Mouse (Mus musculus) lung, postnatal 0 days (tissue): ENCODE results near the gene Popdc2. TPM values are rescaled to one million over a fixed set of nuclear protein-coding genes. Genes with fewer than 3 reads are reported as not detected.
A peak's percentile ranks its signal among the peaks of the same experiment; 100 is the strongest.

Source experiments
- ATAC-seq: fragments of 200-750 bp; cut with Nextera tagmentation; 2 replicates; pipeline ENCODE4 v1.8.0; 2017; ENCODE audit warnings: moderate library complexity
- DNase-seq: peaks from one replicate; pipeline ENCODE4 v3.0.0-alpha.2; 2016; ENCODE audit warnings: low spot score
- H3K27ac ChIP-seq: fragments of 300-500 bp; sonication (generic); 2 replicates; pipeline ENCODE4 v1.5.1; 2014; ENCODE audit warnings: antibody characterized with exemption, mild to moderate bottlenecking, low read length, mixed read lengths
- H3K27me3 ChIP-seq: fragments of 300-500 bp; sonication (generic); replicated peaks from 2 replicates; pipeline ENCODE4 v1.6.1; 2014; ENCODE audit warnings: low read length, mixed read lengths; ENCODE audit not compliant: insufficient read depth
- H3K36me3 ChIP-seq: fragments of 300-500 bp; sonication (generic); 2 replicates; pipeline ENCODE4 v1.6.1; 2014; ENCODE audit warnings: low read length, mixed read lengths; ENCODE audit not compliant: insufficient read depth
- H3K4me1 ChIP-seq: fragments of 300-500 bp; sonication (generic); 2 replicates; pipeline ENCODE4 v1.6.1; 2014; ENCODE audit warnings: antibody characterized with exemption, low read depth, low read length, mixed read lengths; ENCODE audit not compliant: insufficient read depth
- H3K4me2 ChIP-seq: fragments of 300-500 bp; sonication (generic); replicated peaks from 2 replicates; pipeline ENCODE4 v1.6.1; 2014; ENCODE audit warnings: low read depth, mild to moderate bottlenecking, low read length, moderate library complexity, mixed read lengths
- H3K4me3 ChIP-seq: fragments of 300-500 bp; sonication (generic); 2 replicates; pipeline ENCODE4 v1.5.1; 2014; ENCODE audit warnings: low read depth, low read length
- H3K9ac ChIP-seq: fragments of 300-500 bp; sonication (generic); replicated peaks from 2 replicates; pipeline ENCODE4 v1.6.1; 2014; ENCODE audit warnings: low read depth, mild to moderate bottlenecking
- H3K9me3 ChIP-seq: fragments of 300-500 bp; sonication (generic); 2 replicates; pipeline ENCODE4 v1.6.1; 2016; ENCODE audit warnings: low read length, mixed read lengths
- CTCF ChIP-seq: IDR thresholded peaks from 2 replicates; pipeline ENCODE4 v1.5.1; 2016; ENCODE audit warnings: antibody characterized with exemption, mild to moderate bottlenecking
- EP300 ChIP-seq: IDR thresholded peaks from 2 replicates; pipeline ENCODE4 v1.6.1; 2016; ENCODE audit warnings: antibody characterized with exemption, mild to moderate bottlenecking, control low read depth
- WGBS: fragments of 180-500 bp; shearing (Covaris S2); extraction: QIAGEN DNeasy Blood & Tissue Kit; methylation state at CpG from one replicate; pipeline ENCODE4 v1.1.7; 2014; 5-methylcytosine and 5-hydroxymethylcytosine counted together
- polyA plus RNA-seq: library from polyadenylated mRNA; unstranded; fragments of >200 nt; fragmentation: Nextera tagmentation; extraction: Ambion mirVana; gene quantifications from 2 replicates; pipeline ENCODE4 v1.2.1, GENCODE M21; 2015

The Popdc2 gene
- polyA plus RNA-seq, 1 experiment from 2014 or later = 6.5 TPM

GRCm38 (mm10) chr16:38399076-38399475 lies 37.1 kb downstream of the Popdc2 start:
- Histone ChIP-seq H3K36me3 (no peaks in the 10 kb centered on the region), H3K27ac (peak overlapping the region; percentile 66), H3K27me3 (no peaks in the 10 kb centered on the region), H3K4me2 (0 out of 2 replicates have a peak overlapping the region, but pooled peaks have one; percentile 54), H3K4me3 (no peak overlapping the region), H3K9ac (no peak overlapping the region), H3K9me3 (no peaks in the 10 kb centered on the region), H3K4me1 (peaks cover 7% of the 10 kb centered on the region; the same call in 1 of the 2 replicates)
- DNase-seq (no peak), ATAC-seq (peak; percentile 3; the same call in 1 of the 2 replicates)
- 64% methylated on average over 3 of the region's 3 CpGs for WGBS
- no peak for TF ChIP-seq CTCF
- no peak for TF ChIP-seq EP300

- H3K4me2 ChIP-seq = peak overlapping the region; percentile 54
- no peak for TF ChIP-seq CTCF
- peak; percentile 43; the same call in 1 of the 2 replicates for TF ChIP-seq EP300
- DNase-seq (peak; percentile 84), ATAC-seq (peak; percentile 81)
- H3K4me3 ChIP-seq = peak overlapping the region; percentile 10; the same call in 1 of the 2 replicates
- peak overlapping the region; percentile 66 for H3K27ac ChIP-seq
- WGBS = 13% methylated on average over 17 of the region's 17 CpGs
- H3K9me3 ChIP-seq = no peaks in the 10 kb centered on the region
- peak overlapping the region; percentile 36; the same call in 1 of the 2 replicates for H3K9ac ChIP-seq
- H3K36me3 ChIP-seq = no peaks in the 10 kb centered on the region
- H3K27me3 ChIP-seq = no peaks in the 10 kb centered on the region
- peaks cover 7% of the 10 kb centered on the region; the same call in 1 of the 2 replicates for H3K4me1 ChIP-seq
These were observed 37.7 kb downstream of the Popdc2 start for GRCm38 (mm10) chr16:38399531-38400231.

GRCm38 (mm10) chr16:38400311-38400960 lies 38.4 kb downstream of the Popdc2 start:
- peaks cover 7% of the 10 kb centered on the region; the same call in 1 of the 2 replicates for H3K4me1 ChIP-seq
- no peaks in the 10 kb centered on the region for H3K27me3 ChIP-seq
- no peak for ATAC-seq
- H3K4me2 ChIP-seq = peak overlapping the region; percentile 54
- peak overlapping the region; percentile 36; the same call in 1 of the 2 replicates for H3K9ac ChIP-seq
- TF ChIP-seq CTCF (no peak), EP300 (no peak)
- DNase-seq = no peak
- WGBS = 70% methylated on average over 9 of the region's 9 CpGs
- H3K4me3 ChIP-seq = peak overlapping the region; percentile 10; the same call in 1 of the 2 replicates
- H3K9me3 ChIP-seq = no peaks in the 10 kb centered on the region
- H3K36me3 ChIP-seq = no peaks in the 10 kb centered on the region
- no peak overlapping the region for H3K27ac ChIP-seq

- no peaks in the 10 kb centered on the region for H3K36me3 ChIP-seq
- WGBS = 86% methylated on average over 5 of the region's 6 CpGs
- no peaks in the 10 kb centered on the region for H3K27me3 ChIP-seq
- DNase-seq (no peak), ATAC-seq (no peak)
- peaks cover 7% of the 10 kb centered on the region; the same call in 1 of the 2 replicates for H3K4me1 ChIP-seq
- H3K9ac ChIP-seq = no peak overlapping the region
- no peaks in the 10 kb centered on the region for H3K9me3 ChIP-seq
- no peak overlapping the region for H3K27ac ChIP-seq
- TF ChIP-seq CTCF (no peak), EP300 (no peak)
- no peak overlapping the region for H3K4me2 ChIP-seq
- no peak overlapping the region for H3K4me3 ChIP-seq
These were observed 39.5 kb downstream of the Popdc2 start for GRCm38 (mm10) chr16:38401468-38401867.

- DNase-seq (peak; percentile 13), ATAC-seq (no peak)
- Histone ChIP-seq H3K27me3 (no peaks in the 10 kb centered on the region), H3K4me2 (no peak overlapping the region), H3K9ac (no peak overlapping the region), H3K36me3 (no peaks in the 10 kb centered on the region), H3K9me3 (no peaks in the 10 kb centered on the region), H3K4me3 (no peak overlapping the region), H3K4me1 (peaks cover 7% of the 10 kb centered on the region; the same call in 1 of the 2 replicates), H3K27ac (no peak overlapping the region)
- WGBS = 88% methylated on average over 7 of the region's 7 CpGs
- no peak for TF ChIP-seq EP300
- TF ChIP-seq CTCF = no peak
These were observed 41.6 kb downstream of the Popdc2 start for GRCm38 (mm10) chr16:38403639-38404038.

- Histone ChIP-seq H3K36me3 (no peaks in the 10 kb centered on the region), H3K27me3 (no peaks in the 10 kb centered on the region), H3K9me3 (no peaks in the 10 kb centered on the region), H3K4me3 (no peak overlapping the region), H3K4me1 (no peaks in the 10 kb centered on the region), H3K9ac (no peak overlapping the region), H3K27ac (no peak overlapping the region), H3K4me2 (no peak overlapping the region)
- no peak for ATAC-seq
- DNase-seq = no peak
- TF ChIP-seq CTCF (no peak), EP300 (no peak)
- 62% methylated on average over 5 of the region's 5 CpGs for WGBS
These were observed 44.3 kb downstream of the Popdc2 start for GRCm38 (mm10) chr16:38406293-38406692.
